Mouse (Mus musculus) layer of hippocampus, postnatal 14 days (tissue): ENCODE data around the gene Wrb. TPM values are rescaled to one million over a fixed set of nuclear protein-coding genes. Genes with fewer than 3 reads are reported as not detected.

Experiments
- total RNA-seq, 2 experiments: library from RNA; stranded (reverse); gene quantifications; 2 replicates each; pipeline ENCODE4 v1.2.3; 2021

The Wrb gene
- total RNA-seq, 2 experiments from 2014 or later = 64.6 to 76.0 TPM

Other genes with a start within 250 kb of the Wrb start
- 10 to 100 TPM; 16.0 to 16.9 TPM for gene Psmg1, start 154.4 kb upstream of the Wrb start, total RNA-seq
- 100 to 1,000 TPM; 119 to 123 TPM for gene Brwd1, start 62.9 kb upstream of the Wrb start, total RNA-seq
- 10 to 100 TPM; 69.3 to 81.1 TPM for gene Hmgn1, start 17.7 kb upstream of the Wrb start, total RNA-seq
- gene Lca5l, start 46.9 kb downstream of the Wrb start, total RNA-seq = 1 to 10 TPM; 1.3 to 1.8 TPM
- 1 to 10 TPM; 1.4 to 2.1 TPM for gene Sh3bgr, start 55.0 kb downstream of the Wrb start, total RNA-seq
- 10 to 100 TPM; 26.0 TPM for gene B3galt5, start 90.4 kb downstream of the Wrb start, total RNA-seq